Mouse (Mus musculus) telencephalon, adult 2 months (tissue): ENCODE results near the gene Gm17455.

Experiments used
- DNase-seq: peaks from one replicate; pipeline ENCODE4 v3.0.0-alpha.2; 2011; ENCODE audit warnings: low read depth, low spot score

Gm17455 gene

GRCm38 (mm10) chr10:60399449-60399848 is at the start of gene Gm17455:
TSS of gene Gm17455 (plus strand) at chr10:60399726.
- DNase-seq = no peak

DNA sequence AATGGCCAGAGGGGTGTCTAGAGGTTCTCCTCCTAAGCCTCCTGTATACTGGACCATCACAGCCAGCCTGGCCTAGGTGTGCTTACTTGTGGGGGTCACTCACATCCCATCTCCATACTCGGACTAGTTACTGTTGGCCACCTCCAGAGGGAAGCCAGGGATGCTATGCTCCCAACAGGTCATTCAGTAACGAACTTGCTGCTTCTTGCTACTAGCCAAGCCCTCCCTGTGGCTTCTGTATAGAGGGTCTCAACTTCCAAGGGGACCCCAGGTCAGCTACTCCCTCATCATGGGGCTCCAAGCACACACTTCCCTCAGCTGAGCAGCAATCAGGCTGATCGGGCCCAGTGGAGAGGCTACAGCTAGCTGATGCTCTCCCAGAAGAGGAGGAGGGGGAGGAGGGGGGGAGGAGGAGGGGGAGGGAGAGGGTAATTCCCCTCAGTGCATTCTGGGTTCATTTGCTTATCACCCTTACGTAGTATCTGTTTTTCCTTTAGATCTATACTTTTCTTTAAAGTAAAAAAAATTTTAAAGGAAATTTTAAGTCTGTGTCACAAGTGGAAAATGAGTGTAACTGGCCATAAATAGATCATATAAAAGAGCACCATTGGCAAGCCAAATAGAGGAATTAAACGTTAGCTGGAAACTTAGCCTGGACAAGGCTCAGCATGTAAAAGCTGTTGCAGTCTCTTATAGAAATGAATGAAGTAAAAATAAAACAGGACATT is 49.3 kb upstream of the Gm17455 start:
- DNase-seq = no peak

DNA sequence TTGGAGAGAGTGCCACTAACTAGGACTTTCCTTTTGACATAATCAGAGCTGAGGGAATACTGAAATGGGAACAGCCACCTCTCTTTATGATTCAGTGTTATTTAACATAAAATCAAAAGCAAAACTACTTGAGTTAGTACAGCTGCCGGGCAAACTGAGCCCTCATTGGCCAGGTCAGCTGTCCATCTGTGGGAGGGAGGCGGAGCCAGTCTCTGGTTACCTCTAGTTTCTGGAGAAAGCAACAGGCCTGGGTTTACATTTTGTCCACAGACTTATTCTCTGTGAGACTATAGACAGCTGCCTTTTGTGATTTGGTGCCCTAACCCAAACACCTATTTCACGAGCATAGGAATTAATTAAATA is 48.7 kb upstream of the Gm17455 start:
- DNase-seq = peak; percentile 32

- DNase-seq = no peak
Observed at GRCm38 (mm10) chr10:60351248-60351647, 48.3 kb upstream of the Gm17455 start.

GRCm38 (mm10) chr10:60351761-60352455 is 47.6 kb upstream of the Gm17455 start:
- no peak for DNase-seq

- no peak for DNase-seq
Observed at GRCm38 (mm10) chr10:60353241-60354002, 46.1 kb upstream of the Gm17455 start.

DNA sequence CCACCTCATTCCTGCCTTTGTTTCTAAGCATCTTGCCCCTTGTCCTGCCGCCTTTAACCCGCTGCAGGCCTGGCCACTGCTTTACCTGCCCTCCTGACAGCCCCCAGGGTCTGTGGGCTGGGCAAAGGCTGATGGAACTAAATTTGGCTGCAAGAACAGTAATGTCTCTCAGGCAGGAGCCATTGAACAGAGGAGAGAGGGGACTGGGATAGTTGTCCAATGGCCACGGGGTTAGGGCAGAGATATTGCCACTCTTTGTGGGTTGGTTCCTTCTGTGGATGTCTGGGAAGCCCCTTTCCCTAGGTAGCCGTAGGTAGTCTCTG is 45.6 kb upstream of the Gm17455 start:
- DNase-seq = no peak

DNA sequence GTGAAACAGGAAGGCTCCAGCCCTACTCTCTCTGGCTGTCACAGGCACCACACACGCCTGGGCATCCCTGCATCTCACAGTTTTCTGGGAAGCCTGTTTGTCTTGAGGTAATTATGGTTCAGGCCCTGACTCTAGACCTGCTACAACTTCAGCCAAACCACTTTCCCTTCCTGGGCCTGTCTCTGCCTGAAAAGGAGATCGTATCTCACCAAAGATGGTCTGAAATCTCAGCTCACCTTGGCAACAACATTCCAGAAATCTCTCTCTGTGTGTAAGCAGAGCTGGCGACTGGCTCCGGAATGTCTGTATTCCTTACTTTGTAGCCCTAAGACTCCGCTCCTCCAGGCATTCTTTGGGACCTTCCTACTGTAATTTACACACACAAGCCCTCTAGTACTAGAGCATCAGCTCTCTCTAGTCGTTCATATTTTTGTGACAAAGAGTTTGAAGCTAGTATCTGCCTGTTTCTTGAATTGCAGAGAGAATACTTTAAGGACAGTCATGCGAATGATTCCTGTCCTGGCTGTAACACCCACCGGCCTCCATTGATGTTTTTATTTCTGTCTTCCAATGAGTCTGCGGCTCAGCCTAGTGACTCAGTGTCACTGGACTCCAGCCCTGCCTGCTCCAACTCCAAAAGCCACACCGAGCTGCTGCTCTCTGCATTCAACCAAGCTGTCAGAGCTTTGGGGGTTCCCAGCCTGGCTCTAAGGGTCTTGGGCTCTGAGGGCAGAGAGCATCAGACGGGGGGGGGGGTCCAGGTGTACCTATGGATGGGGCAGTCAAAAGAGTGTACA is 44.4 kb upstream of the Gm17455 start:
- DNase-seq = no peak

GRCm38 (mm10) chr10:60357441-60357840 is 42.1 kb upstream of the Gm17455 start:
- no peak for DNase-seq

- DNase-seq = no peak
Observed at GRCm38 (mm10) chr10:60357901-60358300, 41.6 kb upstream of the Gm17455 start.

- DNase-seq = no peak
Observed at GRCm38 (mm10) chr10:60358776-60359175, 40.8 kb upstream of the Gm17455 start.

GRCm38 (mm10) chr10:60361615-60362309 is 37.8 kb upstream of the Gm17455 start:
- DNase-seq = no peak

GRCm38 (mm10) chr10:60362310-60362628 is 37.3 kb upstream of the Gm17455 start:
- peak; percentile 60 for DNase-seq

GRCm38 (mm10) chr10:60363426-60363825 is 36.1 kb upstream of the Gm17455 start:
- no peak for DNase-seq

DNA sequence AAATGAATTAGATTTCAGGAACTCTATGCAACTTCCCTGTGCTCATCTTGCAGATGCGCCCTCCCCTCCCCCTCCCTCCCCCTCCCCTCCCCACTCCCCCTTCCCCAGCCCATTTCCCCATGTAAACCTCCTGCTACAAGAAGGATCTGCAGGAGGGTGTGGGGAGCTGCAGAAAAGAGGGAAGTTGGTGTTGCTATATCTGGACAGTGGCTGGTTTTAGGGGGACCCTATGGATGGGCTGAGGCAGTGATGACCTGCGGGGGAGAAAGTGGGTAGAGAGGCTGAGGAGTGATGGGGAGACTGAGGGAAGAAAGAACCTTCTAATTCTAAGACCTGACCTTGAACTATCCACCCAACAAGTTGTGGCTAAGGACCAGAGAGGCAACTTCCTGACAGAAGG is 32.4 kb upstream of the Gm17455 start:
- no peak for DNase-seq

- DNase-seq = no peak
Observed at GRCm38 (mm10) chr10:60367904-60368303, 31.6 kb upstream of the Gm17455 start.

DNA sequence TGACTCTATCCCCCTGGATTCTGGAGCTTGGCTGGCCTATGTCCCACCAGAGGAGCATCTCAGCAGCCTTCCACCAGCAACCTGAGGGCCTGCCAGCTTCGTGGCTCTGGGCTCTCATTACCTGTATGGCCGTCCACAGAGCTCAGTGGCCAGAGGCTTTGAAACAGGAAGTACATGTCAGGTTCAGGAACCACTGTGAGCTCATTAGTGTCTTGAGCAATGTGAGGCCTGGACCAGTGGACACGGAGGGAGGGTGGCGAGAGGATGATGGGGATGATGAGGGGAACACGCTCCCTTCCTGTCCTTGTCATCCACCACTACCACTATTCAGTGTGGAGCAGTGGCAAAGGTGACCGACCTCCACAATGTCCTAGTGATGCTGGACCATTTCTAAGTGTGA is 30.1 kb upstream of the Gm17455 start:
- DNase-seq = no peak

- DNase-seq = no peak
Observed at GRCm38 (mm10) chr10:60370098-60370497, 29.4 kb upstream of the Gm17455 start.

DNA sequence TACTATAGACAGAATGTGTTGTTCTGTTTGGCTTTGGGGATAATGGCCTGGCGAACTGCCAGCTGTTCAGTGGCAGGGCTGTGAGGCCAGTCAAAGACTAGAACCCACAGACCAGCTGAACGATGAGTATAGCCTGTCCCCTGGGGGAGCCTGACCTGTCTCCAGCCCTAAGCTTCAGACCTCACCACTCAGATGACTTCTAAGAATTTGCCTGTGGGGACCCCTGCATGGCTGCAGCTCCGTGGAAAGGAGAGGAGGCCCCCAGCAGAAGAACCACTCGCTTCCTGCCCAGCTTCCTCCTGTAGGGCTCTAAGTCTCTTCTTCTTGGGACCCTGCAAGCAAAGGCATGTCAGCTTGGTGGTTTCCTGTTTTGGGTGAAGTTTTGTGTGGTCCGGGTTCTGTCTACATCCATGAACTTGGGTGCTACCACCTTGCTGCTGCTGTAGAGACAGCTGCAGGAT is 28.9 kb upstream of the Gm17455 start:
- DNase-seq = no peak

GRCm38 (mm10) chr10:60371596-60372386 is 27.7 kb upstream of the Gm17455 start:
- peak; percentile 27 for DNase-seq

- DNase-seq = no peak
Observed at GRCm38 (mm10) chr10:60373543-60373936, 26.0 kb upstream of the Gm17455 start.
